Mouse (Mus musculus): ENCODE measurements around the gene Selenom. TPM values are rescaled to one million over a fixed set of nuclear protein-coding genes. Genes with fewer than 3 reads are reported as not detected.
A peak's percentile ranks its signal among the peaks of the same experiment; 100 is the strongest.

Gene Selenom
- polyA plus RNA-seq, 1 experiment from 2014 or later = 129 TPM

- WGBS = 19% methylated on average over 3 of the region's 3 CpGs
- Histone ChIP-seq H3K4me2 (no peak overlapping the region), H3K9ac (no peak overlapping the region), H3K4me1 (replicated peaks) (peaks cover 26% of the 10 kb centered on the region), H3K4me3 (no peak overlapping the region), H3K27ac (ENCODE audit: poor library complexity, severe bottlenecking) (no peak overlapping the region), H3K36me3 (no peaks in the 10 kb centered on the region), H3K27me3 (replicated peaks) (no peaks in the 10 kb centered on the region), H3K9me3 (replicated peaks) (no peaks in the 10 kb centered on the region)
- ATAC-seq (ENCODE audit: insufficient number of reproducible peaks, low FRiP score) = no peak
Observed at GRCm38 (mm10) chr11:3557852-3558251, 43.4 kb downstream of the Selenom start.

GRCm38 (mm10) chr11:3560202-3560601 is 45.7 kb downstream of the Selenom start:
- no peak overlapping the region for H3K4me2 ChIP-seq
- H3K4me3 ChIP-seq = no peak overlapping the region
- no peaks in the 10 kb centered on the region for H3K9me3 ChIP-seq (replicated peaks)
- peak overlapping the region; percentile 51 for H3K27ac ChIP-seq (ENCODE audit: poor library complexity, severe bottlenecking)
- H3K27me3 ChIP-seq (replicated peaks) = no peaks in the 10 kb centered on the region
- ATAC-seq (ENCODE audit: insufficient number of reproducible peaks, low FRiP score) = peak; percentile 34; the same call in 1 of the 2 replicates
- H3K4me1 ChIP-seq (replicated peaks) = peaks cover 50% of the 10 kb centered on the region
- no peaks in the 10 kb centered on the region for H3K36me3 ChIP-seq
- H3K9ac ChIP-seq = no peak overlapping the region
- 58% methylated on average over 5 of the region's 5 CpGs for WGBS

GRCm38 (mm10) chr11:3563853-3564252 is 49.4 kb downstream of the Selenom start:
- Histone ChIP-seq H3K9ac (no peak overlapping the region), H3K4me2 (no peak overlapping the region), H3K27ac (ENCODE audit: poor library complexity, severe bottlenecking) (peak overlapping the region; percentile 78), H3K4me1 (replicated peaks) (peaks cover 42% of the 10 kb centered on the region), H3K36me3 (no peaks in the 10 kb centered on the region), H3K9me3 (replicated peaks) (no peaks in the 10 kb centered on the region), H3K4me3 (no peak overlapping the region), H3K27me3 (replicated peaks) (no peaks in the 10 kb centered on the region)
- ATAC-seq (ENCODE audit: insufficient number of reproducible peaks, low FRiP score) = no peak
- WGBS = 58% methylated on average over 6 of the region's 6 CpGs

GRCm38 (mm10) chr11:3564451-3564850 is 50.0 kb downstream of the Selenom start:
- Histone ChIP-seq H3K4me1 (replicated peaks) (peaks cover 42% of the 10 kb centered on the region), H3K4me2 (no peak overlapping the region), H3K36me3 (no peaks in the 10 kb centered on the region), H3K9me3 (replicated peaks) (no peaks in the 10 kb centered on the region), H3K4me3 (no peak overlapping the region), H3K9ac (no peak overlapping the region), H3K27me3 (replicated peaks) (no peaks in the 10 kb centered on the region), H3K27ac (ENCODE audit: poor library complexity, severe bottlenecking) (peak overlapping the region; percentile 78)
- ATAC-seq (ENCODE audit: insufficient number of reproducible peaks, low FRiP score) = peak; percentile 15; the same call in 1 of the 2 replicates
- 20% methylated on average over 7 of the region's 7 CpGs for WGBS

- H3K4me3 ChIP-seq = no peak overlapping the region
- 61% methylated on average over 4 of the region's 4 CpGs for WGBS
- no peaks in the 10 kb centered on the region for H3K27me3 ChIP-seq (replicated peaks)
- peaks cover 42% of the 10 kb centered on the region for H3K4me1 ChIP-seq (replicated peaks)
- no peak overlapping the region for H3K4me2 ChIP-seq
- H3K27ac ChIP-seq (ENCODE audit: poor library complexity, severe bottlenecking) = no peak overlapping the region
- ATAC-seq (ENCODE audit: insufficient number of reproducible peaks, low FRiP score) = no peak
- no peaks in the 10 kb centered on the region for H3K9me3 ChIP-seq (replicated peaks)
- H3K9ac ChIP-seq = no peak overlapping the region
- no peaks in the 10 kb centered on the region for H3K36me3 ChIP-seq
Observed at GRCm38 (mm10) chr11:3566018-3566417, 51.5 kb downstream of the Selenom start.

Other genes starting within 250 kb of the Selenom start
- 159 and 171 TPM in 2 replicates for gene Drg1, start 248.3 kb upstream of the Selenom start, polyA plus RNA-seq (2016; fragmentation: Nextera tagmentation; extraction: Ambion mirVana)
- 35.6 and 39.5 TPM in 2 replicates for gene Patz1, start 225.8 kb upstream of the Selenom start, polyA plus RNA-seq (2016; fragmentation: Nextera tagmentation; extraction: Ambion mirVana)
- 20.2 and 21.3 TPM in 2 replicates for gene Pik3ip1, start 184.3 kb upstream of the Selenom start, polyA plus RNA-seq (2016; fragmentation: Nextera tagmentation; extraction: Ambion mirVana)
- gene Limk2, start 105.5 kb upstream of the Selenom start, polyA plus RNA-seq (2016; fragmentation: Nextera tagmentation; extraction: Ambion mirVana) = 73.2 and 74.6 TPM in 2 replicates
- gene Rnf185, start 62.3 kb upstream of the Selenom start, polyA plus RNA-seq (2016; fragmentation: Nextera tagmentation; extraction: Ambion mirVana) = 26.3 and 26.5 TPM in 2 replicates
- 0.26 and 0.30 TPM in 2 replicates for gene Pla2g3, start 26.4 kb upstream of the Selenom start, polyA plus RNA-seq (2016; fragmentation: Nextera tagmentation; extraction: Ambion mirVana)
- 11.4 and 11.5 TPM in 2 replicates for gene Inpp5j, start 9.9 kb upstream of the Selenom start, polyA plus RNA-seq (2016; fragmentation: Nextera tagmentation; extraction: Ambion mirVana)
- 94.7 and 95.3 TPM in 2 replicates for gene Smtn, start 25.9 kb downstream of the Selenom start, polyA plus RNA-seq (2016; fragmentation: Nextera tagmentation; extraction: Ambion mirVana)
- 33.3 TPM in 2 replicates for gene Morc2a, start 134.5 kb downstream of the Selenom start, polyA plus RNA-seq (2016; fragmentation: Nextera tagmentation; extraction: Ambion mirVana)

Measured in heart, embryonic 12.5 days (tissue).